Mouse (Mus musculus) MEL-GATA-1-ER (cell line): ENCODE data around the gene Pcp4.

Experiments
- DNase-seq: peaks from one replicate; pipeline ENCODE4 v3.0.0-alpha.2; 2012; ENCODE audit warnings: low read depth; ENCODE audit errors: extremely low read depth

The Pcp4 gene

DNA sequence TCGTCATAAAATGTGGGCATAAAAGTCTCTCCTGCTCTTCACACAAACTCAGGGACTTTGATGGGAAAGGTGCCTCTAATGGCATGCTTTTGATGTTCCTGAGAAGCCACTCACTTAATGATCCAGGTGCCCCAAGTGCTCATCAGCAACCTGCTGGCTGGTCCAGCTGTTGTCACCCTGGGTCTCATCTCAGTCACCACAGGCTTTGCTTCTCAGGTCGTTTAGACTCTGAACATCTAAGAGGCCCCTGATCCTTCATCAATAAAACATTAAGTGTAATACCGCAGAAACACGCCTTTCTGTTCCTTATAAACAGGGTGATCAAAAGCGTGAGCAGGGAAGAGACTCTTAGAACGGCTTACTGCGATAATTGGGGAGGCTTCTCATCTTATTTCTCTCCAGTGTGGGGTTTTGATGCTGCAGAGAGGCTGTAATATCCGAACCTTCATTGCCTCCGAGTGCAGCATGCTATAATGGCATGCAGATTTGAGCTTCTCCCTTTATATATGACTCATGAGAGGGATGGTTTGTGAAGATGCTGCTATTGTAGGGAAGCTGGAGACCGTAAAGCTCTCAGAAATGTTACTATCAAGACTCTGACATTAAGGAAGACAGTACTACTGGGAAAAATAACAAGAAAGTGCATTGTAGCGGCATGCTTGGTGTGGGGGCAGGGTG lies 19.7 kb downstream of the Pcp4 start:
- DNase-seq, result no peak

DNA sequence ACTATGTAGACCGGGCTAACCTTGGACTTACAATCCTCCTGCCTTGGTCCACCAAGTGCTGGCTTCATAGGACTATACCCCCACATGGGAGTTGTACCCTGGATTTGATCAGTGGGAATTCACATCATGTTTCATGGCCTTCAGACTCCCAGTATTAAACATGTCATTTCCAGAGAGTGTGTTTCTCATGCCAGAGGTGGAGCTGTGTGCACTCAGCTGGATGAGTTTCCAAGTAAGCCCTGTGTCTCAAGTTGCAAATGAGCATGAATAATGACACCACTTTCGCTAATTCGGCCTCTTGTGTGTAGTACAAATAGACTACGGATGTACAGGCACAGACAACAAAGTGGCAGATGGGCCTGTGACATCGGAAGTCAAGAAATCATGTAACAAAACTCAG lies 20.6 kb downstream of the Pcp4 start:
- DNase-seq, result no peak

DNA sequence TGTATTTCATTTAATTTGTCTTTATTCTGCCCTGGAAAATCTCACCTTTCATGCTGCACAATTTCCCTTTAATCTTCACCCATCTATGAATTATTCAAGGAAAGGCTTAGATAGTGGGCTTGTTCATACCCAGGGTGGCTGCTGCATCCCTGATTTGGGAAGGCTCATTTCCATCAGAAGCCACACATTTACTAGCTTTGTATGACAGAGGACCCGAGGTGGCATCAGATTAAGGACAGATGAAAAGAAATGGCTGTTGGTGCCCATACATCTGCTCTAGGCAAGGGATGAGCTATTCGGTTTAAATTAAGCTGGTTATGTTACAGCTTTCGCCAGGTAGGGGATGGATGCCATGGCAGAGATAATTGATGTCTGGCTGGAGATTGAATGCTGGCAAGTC lies 24.1 kb downstream of the Pcp4 start:
- no peak for DNase-seq

DNA sequence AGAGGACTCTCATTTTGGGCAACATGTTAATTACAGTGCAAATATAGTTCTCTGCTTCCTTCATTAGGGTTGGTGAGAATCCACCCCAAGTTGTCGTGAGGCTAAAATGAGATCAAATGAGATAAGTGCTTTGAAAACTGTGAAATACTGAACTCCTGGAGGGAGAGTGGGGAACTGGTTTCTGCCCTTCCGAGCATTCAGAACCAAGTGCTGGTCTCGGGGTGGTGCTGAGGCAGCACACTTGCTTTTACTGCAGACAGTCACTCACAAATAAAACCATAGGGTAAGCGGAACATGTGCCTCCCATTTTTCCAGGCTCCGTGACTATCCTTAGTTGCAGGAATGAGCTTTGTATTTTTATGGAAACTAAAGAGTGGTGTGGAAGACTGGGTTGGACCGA lies 26.7 kb downstream of the Pcp4 start:
- no peak for DNase-seq

DNA sequence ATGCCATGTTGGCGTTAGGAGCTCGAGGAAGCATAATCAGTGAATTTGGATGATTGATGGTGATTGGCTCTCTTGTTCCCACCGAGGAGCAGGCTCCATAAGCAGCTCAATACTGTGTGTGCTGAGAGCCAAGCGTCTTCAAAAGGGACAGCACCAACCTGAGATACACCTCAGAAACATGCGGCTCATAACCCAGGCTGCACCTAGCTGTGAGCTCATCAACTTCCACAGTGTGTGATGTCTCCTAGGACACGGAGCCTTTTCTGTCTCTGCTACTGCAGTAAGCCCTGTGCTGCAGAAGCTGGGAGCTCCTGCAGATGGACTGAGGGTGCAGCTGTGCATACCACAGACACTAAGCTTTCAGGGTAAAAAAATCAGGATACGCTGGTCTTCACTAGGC lies 31.5 kb downstream of the Pcp4 start:
- no peak for DNase-seq

DNA sequence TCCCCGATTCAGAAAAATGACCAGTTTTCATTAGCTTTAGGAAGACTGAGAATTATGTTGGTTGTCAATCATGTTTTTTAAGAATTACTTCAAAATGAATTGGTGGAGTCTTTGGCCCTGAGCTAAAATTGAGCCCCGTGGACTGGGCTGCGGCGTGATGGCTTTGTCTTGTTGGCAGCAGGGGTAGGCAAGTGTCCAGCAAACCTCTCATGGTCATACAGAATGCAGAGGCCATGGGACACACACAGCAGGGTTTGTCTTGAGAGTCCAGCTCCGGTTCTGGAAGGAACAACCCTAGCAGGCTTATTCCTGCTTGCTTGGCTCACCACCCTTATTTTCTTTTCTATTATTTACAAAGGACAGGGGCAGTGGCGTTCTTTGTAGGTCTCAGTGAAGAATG lies 33.8 kb downstream of the Pcp4 start:
- no peak for DNase-seq

DNA sequence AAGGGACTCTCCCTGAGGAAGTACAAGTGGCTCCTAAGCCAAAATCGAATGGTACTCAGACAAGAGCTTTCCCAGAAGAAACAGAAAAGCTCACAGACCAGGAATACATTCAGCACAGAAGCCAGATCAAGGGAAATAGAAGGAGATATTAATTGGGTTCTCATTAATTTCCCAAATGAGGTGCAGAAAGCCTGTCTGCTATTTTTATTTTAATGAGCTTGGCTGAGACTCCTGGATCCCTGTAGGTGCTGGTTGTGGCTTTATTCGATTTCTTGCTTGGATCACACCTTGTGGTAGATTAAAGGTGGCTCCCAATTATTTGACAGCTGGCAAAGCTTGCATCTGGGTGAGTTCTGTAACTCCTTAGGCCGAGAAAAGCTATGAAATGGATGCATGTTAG lies 35.2 kb downstream of the Pcp4 start:
- DNase-seq, result no peak

DNA sequence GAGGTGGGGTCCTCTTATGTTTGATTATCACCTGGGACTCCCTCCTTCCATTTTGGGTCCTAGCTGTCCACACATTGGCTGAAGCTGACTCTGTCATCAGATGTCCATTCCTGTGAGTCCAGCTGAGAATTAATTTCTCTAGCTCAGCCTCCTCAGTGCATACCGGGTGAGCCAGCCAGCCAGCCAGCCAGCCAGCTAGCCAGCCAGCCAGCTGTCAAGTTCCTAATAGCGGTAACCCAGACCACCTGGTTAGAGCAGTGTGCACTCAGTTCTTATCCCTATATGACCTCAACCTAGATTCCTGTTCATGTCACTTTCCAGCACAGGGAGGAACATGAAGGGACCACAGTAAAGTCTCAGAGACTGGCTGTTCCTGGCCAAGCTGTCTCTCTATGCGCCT lies 47.1 kb downstream of the Pcp4 start:
- no peak for DNase-seq

DNA sequence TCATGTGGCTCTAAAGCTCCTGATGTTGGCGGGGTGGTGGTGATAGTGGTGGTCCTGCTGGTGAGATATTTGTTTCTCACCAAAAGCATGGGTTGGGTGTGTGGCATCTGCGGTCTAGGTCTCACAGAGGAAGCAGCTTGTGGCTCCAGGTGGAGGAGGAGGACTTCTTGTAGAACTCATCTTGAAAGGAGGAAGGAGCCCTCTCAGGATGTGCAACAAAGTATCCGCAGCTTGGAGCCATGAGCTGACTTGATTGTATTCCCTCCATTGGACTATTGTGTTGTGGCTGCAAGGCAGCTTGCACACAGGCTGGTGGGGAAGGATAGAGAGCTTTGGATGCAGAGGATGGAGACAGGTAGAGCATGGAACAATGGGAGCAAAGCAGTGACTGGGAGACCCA lies 60.1 kb downstream of the Pcp4 start:
- DNase-seq, result no peak

DNA sequence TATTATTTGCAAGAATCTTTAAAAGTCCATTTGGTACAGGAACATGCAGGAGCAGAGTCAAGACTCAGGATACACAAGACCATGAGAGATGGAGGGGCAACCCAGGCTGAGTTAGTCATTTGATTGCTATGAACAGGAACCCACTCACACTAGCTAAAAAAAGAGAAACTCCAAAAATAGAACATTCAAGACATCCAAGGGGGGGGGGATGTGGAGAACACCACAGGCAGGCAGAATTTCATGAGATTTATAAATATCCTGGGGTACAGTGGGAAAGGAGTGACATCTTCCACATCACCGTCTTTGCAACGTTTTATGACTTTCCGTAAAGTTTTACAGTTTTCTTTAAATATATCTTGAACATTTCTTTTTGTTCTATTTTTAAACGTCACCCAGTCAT lies 61.1 kb downstream of the Pcp4 start:
- DNase-seq, result no peak

DNA sequence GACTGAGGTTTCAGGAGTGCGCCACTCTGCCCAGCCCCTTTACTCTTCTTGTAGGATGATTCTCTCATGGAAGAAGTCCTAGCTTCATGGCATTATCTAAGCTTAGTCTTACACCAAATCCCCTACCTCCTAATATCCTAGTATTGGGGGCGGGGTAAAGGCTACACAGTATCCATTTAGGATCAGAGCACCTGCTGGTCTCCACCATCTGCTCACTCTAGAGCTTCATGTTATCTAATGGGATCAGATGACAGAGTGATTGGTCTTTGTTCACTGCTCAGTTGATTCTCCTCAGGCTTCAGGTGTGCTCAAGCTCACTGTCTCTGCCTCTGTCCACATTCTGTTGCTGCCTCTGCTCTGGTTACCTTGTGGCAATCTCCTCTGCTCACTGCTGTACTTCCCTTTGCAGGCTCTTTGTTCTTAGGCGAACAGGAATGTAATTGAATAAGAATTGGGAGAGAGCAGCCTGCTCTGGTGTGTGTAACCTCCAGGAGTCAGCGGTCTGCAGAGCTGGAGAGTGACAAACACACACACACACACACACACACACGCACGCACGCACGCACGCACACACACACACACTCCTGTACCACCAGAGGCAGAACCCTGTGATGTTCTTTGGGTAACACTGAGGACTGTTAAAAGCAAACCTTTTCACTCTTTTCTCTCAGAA lies 62.6 kb downstream of the Pcp4 start:
- DNase-seq, result no peak

DNA sequence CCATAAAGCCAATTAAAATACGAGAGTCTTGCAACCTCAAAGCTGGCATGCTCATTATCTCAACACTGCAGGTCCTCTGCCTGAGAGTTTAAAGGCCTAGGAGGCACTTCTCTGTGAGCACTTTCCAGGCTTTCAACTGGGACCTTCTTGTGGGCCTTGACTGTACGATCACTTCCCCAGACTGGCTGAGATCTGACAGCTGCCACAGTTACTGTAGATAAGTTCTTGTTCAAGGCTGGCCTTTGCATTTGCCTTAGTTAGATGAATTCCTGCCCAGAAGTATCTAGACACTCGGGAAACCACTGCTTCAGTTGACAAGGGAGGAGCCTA lies 63.1 kb downstream of the Pcp4 start:
- DNase-seq, result no peak

DNA sequence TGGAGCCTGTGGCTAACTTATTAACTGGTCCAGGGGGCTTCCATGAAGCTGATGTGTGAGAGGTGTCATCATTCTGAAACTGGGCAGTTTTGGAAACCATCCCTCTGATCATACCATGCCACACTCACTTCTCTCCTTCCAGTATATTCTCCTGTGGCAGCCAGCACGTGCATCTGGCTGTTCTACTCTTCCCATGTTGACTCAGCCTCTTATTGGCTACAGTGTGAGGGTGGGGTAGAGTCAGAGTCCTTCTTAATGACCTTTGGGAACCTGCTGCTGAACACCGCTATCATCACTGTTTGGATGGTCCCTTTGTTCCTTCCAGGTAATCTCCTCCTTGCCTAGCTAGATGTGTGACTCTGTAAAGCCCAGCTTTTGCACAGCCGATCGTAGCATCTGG lies 63.6 kb downstream of the Pcp4 start:
- no peak for DNase-seq

DNA sequence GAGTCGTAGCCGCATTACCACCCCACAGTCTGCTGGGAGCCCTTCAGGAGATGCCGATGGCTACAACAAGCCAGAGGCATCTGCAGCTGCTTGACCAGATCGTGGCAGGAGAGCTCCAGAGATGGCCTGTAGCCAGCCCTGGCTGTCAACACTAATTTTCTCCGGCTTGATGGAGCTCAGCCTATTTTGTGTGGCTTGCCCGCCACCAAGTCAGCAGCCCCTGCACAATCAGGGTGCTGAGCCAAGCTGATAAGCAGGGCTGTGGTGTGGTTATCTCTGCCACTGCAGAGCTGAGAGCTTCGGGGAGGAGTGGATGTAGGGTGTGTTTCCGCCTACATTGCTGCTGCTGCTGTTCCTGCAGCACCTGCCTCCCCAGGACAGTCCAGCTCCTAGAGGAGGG lies 66.3 kb downstream of the Pcp4 start:
- DNase-seq, result no peak

DNA sequence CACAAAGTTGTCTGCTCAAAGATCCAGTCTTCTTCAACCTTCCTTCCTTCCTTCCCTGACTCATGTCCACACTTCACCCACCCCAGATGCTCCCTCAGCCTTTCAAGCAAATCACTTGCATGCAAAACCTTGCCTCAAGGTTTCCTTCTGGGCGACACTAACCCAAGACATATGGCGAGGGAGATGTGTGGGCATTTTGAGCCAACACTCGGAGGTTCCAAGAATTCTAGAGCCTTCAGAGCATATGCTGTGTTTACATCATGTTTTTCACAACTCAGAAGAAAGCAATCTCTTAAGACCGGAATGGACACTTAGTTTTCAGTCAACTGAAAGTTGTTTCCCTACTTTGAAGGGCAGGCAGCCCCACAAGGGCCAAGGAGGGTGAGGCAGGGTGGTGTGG lies 67.9 kb downstream of the Pcp4 start:
- DNase-seq, result no peak

DNA sequence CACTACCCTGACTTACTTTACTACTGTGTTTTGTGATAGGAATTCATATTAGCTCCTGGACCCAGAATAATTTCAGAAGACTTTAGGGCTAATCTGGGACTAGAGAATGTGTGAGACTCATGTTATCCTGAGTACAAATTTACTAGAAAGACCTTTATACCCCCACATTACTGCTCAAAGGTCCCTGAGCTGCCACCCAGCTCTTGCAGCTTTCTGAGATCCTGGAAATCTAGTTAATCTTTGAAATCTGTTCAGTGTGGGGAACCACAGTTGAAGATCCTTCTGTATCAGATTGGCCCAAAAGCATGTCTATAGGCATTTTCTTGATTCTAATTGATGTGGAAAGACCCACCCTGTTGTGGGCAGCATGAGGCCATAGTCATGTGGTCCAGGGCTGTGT lies 69.0 kb downstream of the Pcp4 start:
- DNase-seq, result no peak

DNA sequence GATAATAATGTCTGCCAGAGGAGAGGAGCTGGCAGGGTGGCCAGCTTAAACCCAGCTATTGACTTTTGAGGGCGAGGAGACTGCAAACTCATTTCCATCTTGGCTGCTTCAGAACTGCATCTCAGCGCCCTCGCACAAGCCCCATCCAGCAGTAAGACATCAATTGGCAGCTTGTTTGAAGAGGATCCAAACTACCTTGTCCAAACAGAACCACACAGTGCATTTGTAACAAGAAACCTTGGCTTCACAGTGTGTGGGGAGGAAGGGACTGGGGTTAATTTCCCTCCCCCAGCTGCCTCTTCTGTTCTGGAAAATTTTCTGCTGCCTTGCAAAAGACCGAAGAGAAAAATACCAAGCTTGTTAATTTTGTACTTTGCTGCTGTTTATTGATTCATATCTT lies 71.7 kb downstream of the Pcp4 start:
- DNase-seq, result no peak

DNA sequence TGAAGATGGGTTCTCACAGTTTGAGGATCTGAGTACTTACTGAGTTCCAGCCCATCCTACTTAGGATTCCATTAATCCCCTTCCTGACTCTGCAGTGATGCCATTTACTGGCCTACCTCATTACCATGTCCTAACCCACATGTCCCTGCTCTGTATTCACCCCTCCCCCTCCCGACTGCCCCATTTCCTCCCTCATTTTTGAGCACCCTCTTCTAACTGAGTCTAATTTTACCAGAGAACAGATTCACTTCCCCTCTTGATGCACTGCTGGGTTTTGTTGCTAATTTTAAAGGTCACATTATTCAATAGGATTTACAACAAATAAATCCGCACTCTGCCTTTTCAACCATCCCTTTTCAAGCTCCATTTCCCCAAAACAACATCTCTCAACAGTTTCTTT lies 73.7 kb downstream of the Pcp4 start:
- no peak for DNase-seq

DNA sequence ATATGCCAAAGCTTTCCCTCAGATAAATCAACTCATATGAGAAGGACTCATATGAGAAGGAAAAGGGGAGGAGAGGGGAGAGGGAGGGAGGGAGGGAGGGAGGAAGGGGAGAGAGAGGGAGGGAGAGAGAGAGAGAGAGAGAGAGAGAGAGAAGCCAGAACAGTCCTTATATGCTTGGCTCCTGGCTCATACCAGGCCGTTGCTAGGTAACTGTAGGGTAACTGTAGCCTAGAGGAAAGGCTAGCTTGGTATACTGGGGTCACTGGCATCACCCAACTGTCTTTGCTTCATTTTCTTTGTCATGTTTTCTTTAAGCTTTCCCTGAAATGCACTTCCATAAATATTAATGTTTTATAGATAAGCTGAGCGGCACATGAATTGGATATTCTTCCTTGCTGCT lies 85.3 kb downstream of the Pcp4 start:
- DNase-seq, result no peak

DNA sequence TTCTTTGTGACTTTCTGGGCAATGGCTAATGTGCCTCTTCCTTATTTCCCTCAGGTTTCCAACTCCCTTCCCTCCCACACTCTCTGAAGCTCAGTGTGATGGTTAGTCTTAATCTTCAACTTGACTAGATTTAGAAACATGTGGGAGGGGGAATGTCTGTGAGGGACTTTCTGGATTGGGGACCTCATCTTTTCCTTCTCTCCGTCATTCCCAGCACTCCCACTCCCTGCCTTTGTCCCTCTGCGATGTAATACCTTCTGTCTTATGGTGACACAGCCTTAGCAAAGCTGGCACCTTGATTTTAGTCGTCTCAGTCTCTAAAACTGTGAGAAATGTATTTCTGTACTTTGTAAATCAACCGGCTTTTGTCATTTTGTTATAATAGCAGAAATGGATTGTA lies 88.0 kb downstream of the Pcp4 start:
- DNase-seq, result no peak

DNA sequence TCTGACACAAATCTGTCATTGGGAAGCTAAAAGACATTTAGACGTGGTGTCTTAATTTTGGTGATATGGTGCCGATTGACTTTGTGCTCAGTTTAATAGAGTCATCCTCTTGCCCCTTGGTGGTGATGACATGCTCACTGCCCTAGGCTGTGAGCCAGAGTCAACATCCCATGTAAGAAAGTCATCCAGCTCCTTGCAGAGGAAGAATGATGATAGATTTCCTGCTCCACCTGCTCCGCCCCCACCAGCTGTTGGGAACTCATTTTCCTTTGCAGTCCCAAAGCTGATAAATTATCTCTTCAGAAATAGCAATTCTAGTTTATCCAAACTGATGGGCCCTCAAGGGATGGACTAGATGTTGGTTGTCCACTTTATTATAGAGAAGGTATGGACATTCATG lies 89.2 kb downstream of the Pcp4 start:
- no peak for DNase-seq

DNA sequence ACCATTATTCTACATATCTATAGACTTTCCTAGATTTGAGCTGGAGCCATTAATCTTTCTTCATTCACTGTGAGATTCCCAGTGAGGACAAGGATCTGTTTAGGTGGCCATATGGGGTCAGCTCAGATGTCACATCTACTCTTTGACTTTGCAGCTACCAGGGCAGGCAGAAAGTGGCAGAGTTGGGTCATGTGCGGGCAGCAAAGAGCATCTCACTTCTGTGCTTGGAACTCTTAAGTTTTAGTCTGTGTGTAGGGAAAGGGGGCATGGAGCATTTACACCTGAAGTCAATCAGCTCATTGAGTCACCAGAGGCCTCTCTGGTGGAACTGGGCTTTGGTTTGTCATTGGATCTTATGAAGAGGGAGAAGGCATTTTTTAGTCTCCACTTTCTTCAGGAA lies 90.9 kb downstream of the Pcp4 start:
- no peak for DNase-seq

DNA sequence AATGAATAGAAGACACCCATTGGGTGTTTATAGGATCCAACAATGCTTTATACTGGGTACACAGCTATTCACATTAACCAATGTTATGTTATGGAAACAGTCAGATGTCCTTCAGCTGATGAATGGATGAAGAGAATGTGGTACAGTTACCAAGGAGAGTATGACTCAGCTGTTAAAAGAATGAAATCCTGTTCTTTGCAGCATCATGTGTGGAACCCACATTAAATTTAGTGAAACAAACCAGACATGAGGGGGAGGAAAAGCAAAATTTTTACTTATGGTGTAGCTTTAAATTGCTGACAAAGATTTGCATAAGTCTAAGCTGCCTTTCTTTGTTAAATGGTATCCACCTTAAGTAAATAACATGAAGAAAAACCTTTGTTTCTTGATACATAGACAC lies 92.4 kb downstream of the Pcp4 start:
- DNase-seq, result no peak
